Mouse (Mus musculus): Measurements from ENCODE around the gene Cfap100. TPM values are rescaled to one million over a fixed set of nuclear protein-coding genes. Genes with fewer than 3 reads are reported as not detected.

Cfap100 gene
- total and polyA plus RNA-seq, 2 experiments = 0.28 to 0.33 TPM

GRCm38 (mm10) chr6:90473630-90474360 is 45.2 kb upstream of the Cfap100 start:
- Histone ChIP-seq H3K27me3 (ENCODE audit: control insufficient read depth, insufficient read depth, low read length) (no peaks in the 10 kb centered on the region), H3K36me3 (ENCODE audit: control insufficient read depth, insufficient read depth, low read length) (peaks cover 20% of the 10 kb centered on the region), H3K4me1 (ENCODE audit: control insufficient read depth, insufficient read depth, low read length) (peaks cover 62% of the 10 kb centered on the region), H3K27ac (replicated peaks; ENCODE audit: insufficient read depth, low read depth, low read length) (peak overlapping the region; percentile 12), H3K9ac (ENCODE audit: low read depth, low read length) (0 out of 2 replicates have a peak overlapping the region, but pooled peaks have one; percentile 10), H3K4me3 (ENCODE audit: insufficient read depth, low read depth, low read length) (no peak overlapping the region), H3K79me2 (ENCODE audit: control insufficient read depth, insufficient read depth, low read length) (peaks cover 15% of the 10 kb centered on the region; the same call in 1 of the 2 replicates)
- peak; percentile 60 for DNase-seq (ENCODE audit: extremely low read depth, low read depth, low spot score)
- TF ChIP-seq CTCF (IDR thresholded peaks at IDR 0.05; ENCODE audit: low read depth, low read length) (no peak), POLR2A (IDR thresholded peaks at IDR 0.05; ENCODE audit: extremely low read depth, insufficient read depth, low read length) (no peak)
- 72% methylated on average over 24 of the region's 24 CpGs for WGBS

- Histone ChIP-seq H3K27me3 (ENCODE audit: control insufficient read depth, insufficient read depth, low read length) (no peaks in the 10 kb centered on the region), H3K36me3 (ENCODE audit: control insufficient read depth, insufficient read depth, low read length) (peaks cover 30% of the 10 kb centered on the region), H3K79me2 (ENCODE audit: control insufficient read depth, insufficient read depth, low read length) (peaks cover 26% of the 10 kb centered on the region), H3K27ac (replicated peaks; ENCODE audit: insufficient read depth, low read depth, low read length) (peak overlapping the region; percentile 99; the same call in 1 of the 2 replicates), H3K4me1 (ENCODE audit: control insufficient read depth, insufficient read depth, low read length) (peaks cover 62% of the 10 kb centered on the region), H3K9ac (ENCODE audit: low read depth, low read length) (peak overlapping the region; percentile 85), H3K4me3 (ENCODE audit: insufficient read depth, low read depth, low read length) (no peak overlapping the region)
- 77% methylated on average over 3 of the region's 3 CpGs for WGBS
- DNase-seq (ENCODE audit: extremely low read depth, low read depth, low spot score) = peak; percentile 53
- no peak for TF ChIP-seq POLR2A (IDR thresholded peaks at IDR 0.05; ENCODE audit: extremely low read depth, insufficient read depth, low read length)
- TF ChIP-seq CTCF (IDR thresholded peaks at IDR 0.05; ENCODE audit: low read depth, low read length) = no peak
Observed at GRCm38 (mm10) chr6:90472697-90473096, 44.1 kb upstream of the Cfap100 start.

- Histone ChIP-seq H3K79me2 (ENCODE audit: control insufficient read depth, insufficient read depth, low read length) (peaks cover 32% of the 10 kb centered on the region), H3K4me3 (ENCODE audit: insufficient read depth, low read depth, low read length) (no peak overlapping the region), H3K9ac (ENCODE audit: low read depth, low read length) (peak overlapping the region; percentile 85), H3K27me3 (ENCODE audit: control insufficient read depth, insufficient read depth, low read length) (no peaks in the 10 kb centered on the region), H3K4me1 (ENCODE audit: control insufficient read depth, insufficient read depth, low read length) (peaks cover 61% of the 10 kb centered on the region), H3K27ac (replicated peaks; ENCODE audit: insufficient read depth, low read depth, low read length) (peak overlapping the region; percentile 99), H3K36me3 (ENCODE audit: control insufficient read depth, insufficient read depth, low read length) (peaks cover 33% of the 10 kb centered on the region)
- TF ChIP-seq CTCF (IDR thresholded peaks at IDR 0.05; ENCODE audit: low read depth, low read length) = no peak
- TF ChIP-seq POLR2A (IDR thresholded peaks at IDR 0.05; ENCODE audit: extremely low read depth, insufficient read depth, low read length) = no peak
- 50% methylated on average over 4 of the region's 4 CpGs for WGBS
- DNase-seq (ENCODE audit: extremely low read depth, low read depth, low spot score) = peak; percentile 43
Observed at GRCm38 (mm10) chr6:90472079-90472478, 43.5 kb upstream of the Cfap100 start.

GRCm38 (mm10) chr6:90470947-90471541 is 42.4 kb upstream of the Cfap100 start:
- TF ChIP-seq CTCF (IDR thresholded peaks at IDR 0.05; ENCODE audit: low read depth, low read length) = no peak
- TF ChIP-seq POLR2A (IDR thresholded peaks at IDR 0.05; ENCODE audit: extremely low read depth, insufficient read depth, low read length) = no peak
- H3K4me3 ChIP-seq (ENCODE audit: insufficient read depth, low read depth, low read length) = peak overlapping the region; percentile 86
- peak overlapping the region; percentile 85 for H3K9ac ChIP-seq (ENCODE audit: low read depth, low read length)
- WGBS = 20% methylated on average over 12 of the region's 12 CpGs
- H3K79me2 ChIP-seq (ENCODE audit: control insufficient read depth, insufficient read depth, low read length) = peaks cover 39% of the 10 kb centered on the region
- peak; percentile 55 for DNase-seq (ENCODE audit: extremely low read depth, low read depth, low spot score)
- peaks cover 38% of the 10 kb centered on the region for H3K36me3 ChIP-seq (ENCODE audit: control insufficient read depth, insufficient read depth, low read length)
- peak overlapping the region; percentile 99 for H3K27ac ChIP-seq (replicated peaks; ENCODE audit: insufficient read depth, low read depth, low read length)
- peaks cover 54% of the 10 kb centered on the region for H3K4me1 ChIP-seq (ENCODE audit: control insufficient read depth, insufficient read depth, low read length)
- no peaks in the 10 kb centered on the region for H3K27me3 ChIP-seq (ENCODE audit: control insufficient read depth, insufficient read depth, low read length)

- Histone ChIP-seq H3K36me3 (ENCODE audit: control insufficient read depth, insufficient read depth, low read length) (peaks cover 38% of the 10 kb centered on the region), H3K4me3 (ENCODE audit: insufficient read depth, low read depth, low read length) (peak overlapping the region; percentile 86), H3K9ac (ENCODE audit: low read depth, low read length) (peak overlapping the region; percentile 85), H3K27ac (replicated peaks; ENCODE audit: insufficient read depth, low read depth, low read length) (peak overlapping the region; percentile 99), H3K79me2 (ENCODE audit: control insufficient read depth, insufficient read depth, low read length) (peaks cover 41% of the 10 kb centered on the region), H3K4me1 (ENCODE audit: control insufficient read depth, insufficient read depth, low read length) (peaks cover 50% of the 10 kb centered on the region), H3K27me3 (ENCODE audit: control insufficient read depth, insufficient read depth, low read length) (no peaks in the 10 kb centered on the region)
- no peak for TF ChIP-seq CTCF (IDR thresholded peaks at IDR 0.05; ENCODE audit: low read depth, low read length)
- TF ChIP-seq POLR2A (IDR thresholded peaks at IDR 0.05; ENCODE audit: extremely low read depth, insufficient read depth, low read length) = no peak
- 27% methylated on average over 2 of the region's 2 CpGs for WGBS
- DNase-seq (ENCODE audit: extremely low read depth, low read depth, low spot score) = peak; percentile 51
Observed at GRCm38 (mm10) chr6:90470255-90470654, 41.7 kb upstream of the Cfap100 start.
